1 mouse cellular context compared by ENCODE assay signal in the genomic region with DNA sequence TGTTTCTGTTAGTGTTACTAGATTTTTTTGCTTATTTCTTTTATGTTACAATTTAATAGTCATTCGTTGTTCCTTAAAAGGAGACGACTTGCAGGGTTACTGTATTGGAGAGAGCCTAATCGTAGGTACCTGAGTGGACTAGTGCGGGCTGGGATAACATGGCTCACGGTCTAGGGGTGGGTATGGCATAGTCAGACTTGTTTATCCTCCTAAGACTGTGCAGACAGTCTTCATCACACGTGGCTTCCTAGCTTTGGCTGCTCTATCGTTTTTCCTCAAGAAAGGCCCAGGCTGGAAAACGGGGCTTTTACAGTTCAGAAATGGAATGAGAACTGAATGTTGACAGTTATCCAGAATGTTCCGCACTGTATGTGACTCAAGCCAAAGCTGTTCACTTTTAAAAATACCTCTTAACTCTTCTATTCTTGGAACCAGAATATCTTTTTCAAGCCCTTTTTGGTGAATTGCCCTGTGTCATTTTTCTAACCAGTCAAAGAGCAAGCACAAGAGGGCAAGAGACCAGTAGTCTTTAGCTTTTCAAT.
TF ChIP-seq lines count a peak whose summit lies in the region.

No protein-coding gene starts in this region.

TF ChIP-seq in CH12.LX, 34 proteins besides CTCF, POLR2A, EP300 and RAD21 (continued from another document):
- TF ChIP-seq UBTF (IDR thresholded peaks at IDR 0.05; ENCODE audit: low read depth, low read length), result no peak
- TF ChIP-seq CHD2 (IDR thresholded peaks at IDR 0.05; ENCODE audit: low read length), result no peak
- TF ChIP-seq ELF1 (IDR thresholded peaks at IDR 0.05; ENCODE audit: low read depth, low read length), result no peak
- no peak for TF ChIP-seq TBP (conservative IDR thresholded peaks at IDR 0.05; ENCODE audit: low read depth, low read length)
- TF ChIP-seq BHLHE40 (IDR thresholded peaks at IDR 0.05; ENCODE audit: low read depth, low read length), result no peak
- TF ChIP-seq CHD1 (IDR thresholded peaks at IDR 0.05; ENCODE audit: low read depth, low read length), result no peak
- TF ChIP-seq SMC3 (IDR thresholded peaks at IDR 0.05; ENCODE audit: low read depth, low read length), result no peak
- no peak for TF ChIP-seq ZNF384 (IDR thresholded peaks at IDR 0.05; ENCODE audit: low read depth, low read length)
- TF ChIP-seq MXI1 (IDR thresholded peaks at IDR 0.05; ENCODE audit: low read depth, low read length), result no peak
- no peak for TF ChIP-seq USF1 (IDR thresholded peaks at IDR 0.05; ENCODE audit: low read depth, low read length)
- TF ChIP-seq HCFC1 (IDR thresholded peaks at IDR 0.05; ENCODE audit: low read depth, low read length), result no peak
- no peak for TF ChIP-seq SIN3A (IDR thresholded peaks at IDR 0.05; ENCODE audit: low read length)
